Mouse (Mus musculus): ENCODE results near the gene Pygl. TPM values are rescaled to one million over a fixed set of nuclear protein-coding genes. Genes with fewer than 3 reads are reported as not detected.
"Not testable (repeated sequence)": the region's sequence is repeated elsewhere in the genome, so short reads cannot be mapped to it uniquely, and the experiment has no call there.

Gene Pygl
- total RNA-seq, 2 experiments from 2014 or later, result 3.1 to 4.7 TPM

DNA sequence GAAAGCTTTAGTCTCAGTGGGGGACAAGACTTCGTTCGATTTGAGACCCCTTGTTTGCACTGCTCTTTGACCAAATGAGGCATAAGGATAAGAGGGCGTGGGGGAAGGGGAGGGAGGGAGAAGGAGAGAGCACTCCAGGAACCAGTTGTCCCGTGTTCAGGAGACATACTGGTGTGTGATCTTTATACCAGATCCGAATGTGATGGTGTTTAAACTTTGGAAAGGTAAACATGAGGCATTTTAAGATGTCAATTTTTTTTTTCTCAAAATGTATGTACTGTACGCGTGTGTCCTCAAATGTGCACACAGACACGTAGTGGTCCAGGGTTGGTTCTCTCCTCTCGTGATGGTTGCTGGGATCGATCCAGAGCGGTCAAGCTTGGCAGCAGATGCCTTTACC, 3.1 kb downstream of the Pygl start:
- intact Hi-C loops (cut with DNase I), result no loop called here
- DNase-seq, result no peak

DNA sequence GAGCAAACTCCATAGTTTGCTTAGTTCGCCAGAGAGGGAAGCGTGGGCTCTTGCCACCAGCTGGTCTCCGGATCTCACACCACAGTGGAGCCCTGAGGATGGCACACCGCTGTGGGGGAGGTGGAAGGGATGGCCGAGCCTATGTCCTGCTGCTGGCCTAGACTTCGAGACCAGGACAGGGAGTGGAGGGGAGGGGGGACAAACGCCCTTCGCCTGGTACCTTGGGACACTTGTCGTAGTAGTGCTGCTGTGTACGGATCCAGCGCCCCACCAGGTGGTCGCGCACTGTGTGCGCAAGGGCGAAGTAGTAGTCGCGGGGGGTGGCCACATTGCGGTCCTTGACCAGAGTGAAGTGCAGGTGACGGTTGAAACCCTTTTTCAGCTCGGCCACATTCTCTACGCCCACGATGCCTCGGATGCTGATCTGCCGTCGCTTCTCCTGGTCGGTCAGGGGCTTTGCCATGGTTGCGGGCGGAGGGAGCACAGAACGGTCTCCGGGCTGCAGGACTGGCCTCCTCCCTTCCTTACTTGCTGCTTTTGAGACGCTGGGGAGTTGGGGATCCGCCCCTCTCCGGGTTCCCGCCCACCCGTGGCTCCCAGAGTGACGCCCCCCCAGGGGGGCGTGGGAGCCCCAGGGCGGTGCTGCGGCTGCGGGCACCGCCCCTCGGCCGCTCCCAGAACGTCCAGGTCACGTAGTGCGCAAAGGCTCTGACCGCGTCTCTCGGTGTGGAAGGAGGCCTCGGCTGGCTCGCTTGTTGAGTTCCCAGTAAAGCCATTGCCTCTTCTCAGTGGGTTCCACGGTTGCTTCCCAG, 4.0 kb downstream of the Pygl start:
- DNase-seq, result peak; percentile 11
- intact Hi-C loops (cut with DNase I), result no loop called here

DNA sequence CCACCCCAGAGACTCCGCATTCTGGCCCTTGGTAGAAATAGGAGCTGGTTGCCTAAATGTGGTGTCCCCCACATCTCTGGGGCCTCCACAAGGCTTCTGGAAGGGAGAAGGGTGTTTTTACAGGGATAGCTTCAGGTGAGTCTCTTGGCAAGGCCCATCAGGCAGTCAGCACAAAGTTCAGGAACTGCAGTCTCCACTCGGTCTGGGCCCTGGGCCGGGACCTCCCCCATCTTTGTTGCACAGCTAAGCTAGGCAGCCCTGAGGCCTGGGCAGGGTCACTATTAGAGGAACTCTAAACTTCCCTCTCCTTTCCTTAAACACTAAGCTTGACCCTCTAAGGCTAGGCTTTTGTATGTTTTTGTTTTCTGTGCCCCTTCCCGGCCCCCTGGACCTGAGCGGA, 4.6 kb downstream of the Pygl start:
- no peak for DNase-seq
- intact Hi-C loops (cut with DNase I), result no loop called here

DNA sequence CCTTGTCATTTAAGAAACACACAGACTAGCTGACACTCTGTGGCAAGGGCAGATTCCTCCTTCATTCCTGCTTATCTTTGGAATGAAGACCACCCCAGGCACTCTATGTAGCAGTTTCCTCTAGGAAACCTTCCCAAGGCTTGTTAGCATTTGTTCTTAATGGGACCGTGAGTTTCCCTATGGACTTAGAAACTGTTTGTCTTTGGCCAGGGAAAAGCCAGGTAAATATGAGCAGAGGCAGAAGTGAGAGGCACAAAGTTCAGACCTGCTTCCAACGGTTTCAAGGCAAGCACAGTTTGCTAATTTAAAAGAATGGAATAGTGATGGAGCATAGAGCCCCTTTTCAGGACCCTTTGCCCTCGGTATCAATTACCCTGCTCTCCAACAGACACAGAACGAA, 8.0 kb downstream of the Pygl start:
- DNase-seq, result no peak
- intact Hi-C loops (cut with DNase I), result no loop called here

DNA sequence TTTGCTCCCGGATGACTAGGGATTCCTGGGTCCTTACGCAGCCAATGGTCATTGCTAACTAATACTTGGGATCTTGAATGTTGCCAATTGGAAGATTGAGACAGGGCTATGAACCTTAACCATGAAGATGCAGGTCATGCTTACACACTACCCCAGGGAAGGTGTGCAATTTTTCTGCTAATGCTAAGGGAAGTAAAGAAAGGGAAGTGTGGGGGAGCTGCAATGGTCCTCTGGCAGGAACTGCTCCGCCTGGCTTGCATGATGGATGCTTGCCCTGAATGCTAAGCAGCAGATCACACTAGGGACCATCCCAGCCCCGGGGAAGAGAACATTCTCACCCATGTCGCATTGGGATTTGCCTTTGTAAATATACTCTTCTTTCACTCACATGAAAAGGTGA, 9.9 kb downstream of the Pygl start:
- no peak for DNase-seq
- intact Hi-C loops (cut with DNase I), result no loop called here

DNA sequence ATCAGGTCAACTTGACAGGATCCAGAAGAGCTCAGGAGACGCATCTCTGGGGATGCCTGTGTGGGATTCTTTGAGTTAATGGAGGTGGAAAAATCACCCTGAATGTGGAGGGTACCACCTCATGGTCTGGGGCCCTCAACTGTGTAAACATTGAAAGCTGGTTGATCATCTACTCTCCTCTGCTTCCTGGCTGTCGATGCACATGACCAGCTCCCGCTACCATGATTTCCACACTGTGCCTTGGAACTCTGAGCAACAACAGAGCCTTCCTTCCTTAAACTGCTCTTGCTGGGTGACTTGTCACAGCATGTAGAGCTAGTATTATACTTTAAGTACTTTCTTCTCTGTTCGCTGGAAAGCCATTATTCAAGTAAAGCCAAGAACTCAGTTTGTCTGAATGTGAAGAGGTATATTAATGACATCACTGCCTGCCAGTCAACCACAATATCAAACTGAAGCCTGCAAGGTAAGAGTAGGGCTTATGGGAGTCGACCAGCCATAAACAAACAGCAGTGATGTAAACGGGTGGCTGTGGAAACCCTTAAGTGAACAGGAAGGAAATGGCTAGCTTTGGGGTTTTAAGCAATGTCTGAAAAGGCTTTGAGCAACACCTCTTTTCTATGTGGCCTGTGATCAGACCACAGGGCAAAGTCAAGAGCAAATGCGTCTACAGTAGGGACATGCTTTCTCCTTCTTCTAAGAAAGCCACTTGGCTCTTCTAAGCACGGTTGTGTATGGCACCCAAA, 12.3 kb downstream of the Pygl start:
- intact Hi-C loops (cut with DNase I), result no loop called here
- no peak for DNase-seq

DNA sequence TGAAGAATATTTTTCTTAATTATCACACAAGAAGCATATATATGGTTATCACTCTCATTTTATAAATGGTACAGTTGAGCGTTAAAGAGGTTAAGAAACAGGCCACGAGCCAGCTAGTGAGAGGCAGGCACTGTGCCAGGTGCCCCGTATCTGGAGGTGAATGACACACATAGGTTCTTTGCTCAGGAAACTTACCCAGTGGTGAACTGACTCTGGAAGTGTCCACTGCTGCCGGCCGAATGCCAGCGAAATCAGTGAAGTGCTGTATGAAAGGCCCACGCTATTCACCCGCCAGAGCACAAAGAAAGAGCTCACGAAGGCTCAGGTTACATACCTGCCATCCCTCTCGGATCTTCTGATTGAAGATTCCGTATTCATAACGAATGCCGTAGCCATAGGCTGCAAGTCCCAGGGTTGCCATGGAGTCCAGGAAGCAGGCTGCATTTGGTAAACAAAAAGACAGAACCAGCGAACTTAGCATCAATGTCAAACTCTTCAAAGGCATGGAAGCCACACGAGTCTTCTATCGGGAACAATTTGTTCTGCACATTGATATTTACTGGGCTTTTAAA, 15.0 kb downstream of the Pygl start:
- peak; percentile 23 for DNase-seq
- intact Hi-C loops (cut with DNase I), result no loop called here

DNA sequence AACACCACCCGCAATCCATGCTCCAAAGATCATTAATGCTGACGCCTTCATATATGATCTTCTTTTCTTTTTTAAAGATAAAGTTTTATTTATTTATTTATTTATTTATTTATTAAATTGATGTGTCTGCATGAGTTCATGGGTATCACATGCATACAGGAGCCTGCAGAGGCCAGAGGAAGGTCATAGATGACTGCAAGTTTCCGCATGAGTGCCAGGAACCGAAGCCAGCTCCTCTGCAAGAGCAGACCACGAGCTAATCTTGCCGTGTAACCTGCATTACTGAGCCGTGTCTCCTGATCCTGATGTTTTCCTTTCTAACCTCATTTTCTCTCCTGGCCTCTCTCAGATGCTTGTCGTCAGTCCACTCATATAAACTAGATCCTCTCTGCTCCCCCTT, 17.0 kb downstream of the Pygl start:
- intact Hi-C loops (cut with DNase I), result no loop called here

DNA sequence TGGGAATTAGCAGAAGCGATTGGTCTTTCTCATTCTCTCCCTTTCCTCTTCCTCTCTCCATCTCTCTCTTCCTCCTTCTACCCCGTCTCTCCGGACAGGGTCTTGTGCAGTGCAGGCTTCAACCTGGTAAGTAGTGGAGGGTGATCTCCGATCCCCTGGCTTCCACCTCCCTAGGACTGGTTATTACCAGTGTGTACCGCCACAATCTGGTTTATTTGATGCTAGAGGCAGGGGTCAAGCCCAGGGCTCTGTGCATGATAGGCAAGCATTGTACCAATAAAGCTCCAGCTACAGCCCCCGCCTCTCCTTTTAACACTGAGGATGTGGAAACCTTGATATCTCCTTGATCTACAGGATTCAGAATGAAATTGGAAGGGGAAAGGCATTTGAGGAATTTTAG, 17.7 kb downstream of the Pygl start:
- DNase-seq, result no peak
- intact Hi-C loops (cut with DNase I), result no loop called here

More for the DNA sequence above, 17.0 kb downstream of the Pygl start:
- no peak for DNase-seq

DNA sequence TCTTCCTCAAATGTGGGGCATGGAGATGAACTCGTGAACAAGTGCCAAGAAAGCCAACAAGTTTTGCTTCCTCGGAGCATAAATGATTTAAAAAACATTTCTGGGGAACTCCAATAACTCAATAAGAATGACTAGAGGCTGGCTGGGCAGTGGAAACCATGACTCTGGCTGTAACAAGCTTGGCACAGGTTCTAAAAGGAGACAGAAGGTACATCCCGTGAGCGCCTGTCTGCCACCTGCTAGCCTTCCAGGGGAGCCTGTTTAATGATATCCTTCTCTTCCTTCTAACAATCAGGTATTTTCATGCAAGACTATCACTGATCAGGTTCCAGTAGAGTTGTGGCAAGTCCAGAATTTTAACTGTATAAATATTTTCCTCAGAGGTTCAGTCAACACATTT, 18.8 kb downstream of the Pygl start:
- no peak for DNase-seq
- intact Hi-C loops (cut with DNase I), result no loop called here

DNA sequence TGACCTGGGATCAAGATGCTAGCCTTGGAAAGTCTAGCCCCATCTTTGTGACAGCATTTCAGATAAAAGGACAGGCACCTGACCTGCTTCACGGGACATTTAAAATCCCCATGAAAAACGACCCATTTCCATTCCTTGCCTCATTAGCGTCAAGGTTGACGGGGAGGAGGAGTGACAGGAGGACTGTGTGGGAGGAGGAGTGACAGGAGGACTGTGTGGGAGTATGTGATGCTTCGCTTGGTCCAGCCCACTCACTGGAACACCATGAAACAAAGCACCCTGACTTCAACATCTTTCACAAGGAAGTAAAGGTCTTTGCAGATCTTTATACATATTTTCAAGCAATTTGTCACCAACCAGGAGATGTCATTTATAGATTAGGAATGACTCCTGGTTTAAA, 23.1 kb downstream of the Pygl start:
- DNase-seq, result no peak
- intact Hi-C loops (cut with DNase I), result no loop called here

DNA sequence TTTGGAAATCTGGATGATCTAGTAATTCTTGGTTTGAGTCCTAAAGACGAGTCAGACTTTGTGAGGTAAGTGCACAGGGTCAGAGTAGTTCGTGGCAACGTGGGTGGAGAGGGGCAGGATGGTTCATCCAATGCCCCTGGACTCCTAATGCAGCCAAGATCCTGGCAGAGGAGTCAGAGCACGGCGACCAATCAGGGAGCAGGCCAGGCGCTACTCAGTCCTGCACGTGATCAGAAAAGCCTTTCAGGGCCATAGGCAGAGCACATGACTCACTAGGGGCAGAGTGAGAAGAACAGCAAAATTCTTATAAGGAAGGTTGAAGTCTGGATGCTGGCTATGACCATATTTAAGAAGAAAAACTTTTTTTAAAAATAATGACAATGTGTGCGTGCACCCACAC, 26.9 kb downstream of the Pygl start:
- DNase-seq, result no peak
- intact Hi-C loops (cut with DNase I), result no loop called here

DNA sequence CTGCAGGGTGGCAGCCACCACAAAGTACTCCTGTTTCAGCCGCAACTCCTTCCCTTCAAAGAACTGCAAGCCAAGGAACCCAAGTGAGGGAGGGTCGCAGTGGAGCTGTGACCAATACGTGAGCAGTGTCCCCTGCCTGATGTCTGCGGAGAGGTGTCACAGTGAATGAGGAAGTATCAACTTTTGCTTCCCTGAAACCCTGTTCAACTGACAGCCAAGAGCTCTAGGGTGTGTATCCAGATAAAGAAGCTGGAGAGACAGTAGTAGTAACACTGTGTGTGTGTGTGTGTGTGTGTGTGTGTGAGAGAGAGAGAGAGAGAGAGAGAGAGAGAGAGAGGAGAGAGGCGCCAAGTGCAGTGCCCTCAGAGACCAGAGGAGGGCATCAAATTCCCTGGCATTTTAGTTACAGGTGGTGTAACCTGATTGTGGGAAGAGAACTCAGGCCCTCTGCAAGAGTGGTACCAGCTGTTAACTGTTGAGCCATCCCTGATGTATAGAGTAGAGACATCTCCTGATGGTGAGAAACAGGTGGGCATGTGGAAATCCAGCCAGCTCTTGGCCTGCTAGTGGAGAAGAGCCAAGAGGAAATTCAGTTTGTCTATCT, 29.3 kb downstream of the Pygl start:
- DNase-seq, result no peak
- intact Hi-C loops (cut with DNase I), result no loop called here

DNA sequence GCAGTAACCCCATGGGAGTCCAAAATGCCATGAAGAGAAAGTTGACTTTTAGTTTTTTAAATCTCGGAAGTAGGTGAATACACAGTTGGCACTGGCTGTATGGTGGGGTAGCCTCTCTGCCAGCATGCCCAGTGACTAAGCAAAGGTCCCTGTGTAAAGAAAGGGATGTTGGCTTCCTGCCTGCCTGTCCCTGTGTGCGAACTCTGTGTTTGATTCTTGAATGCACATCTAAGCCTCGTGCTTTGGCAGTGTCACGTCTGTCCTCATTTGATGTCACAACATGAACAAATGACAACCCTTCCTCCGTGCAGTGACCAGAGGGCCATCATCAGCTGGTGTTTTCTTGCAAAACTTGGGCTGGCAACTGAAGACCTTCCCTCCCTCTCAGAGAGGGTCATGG, 34.9 kb downstream of the Pygl start:
- intact Hi-C loops (cut with DNase I), result no loop called here
- DNase-seq, result no peak

DNA sequence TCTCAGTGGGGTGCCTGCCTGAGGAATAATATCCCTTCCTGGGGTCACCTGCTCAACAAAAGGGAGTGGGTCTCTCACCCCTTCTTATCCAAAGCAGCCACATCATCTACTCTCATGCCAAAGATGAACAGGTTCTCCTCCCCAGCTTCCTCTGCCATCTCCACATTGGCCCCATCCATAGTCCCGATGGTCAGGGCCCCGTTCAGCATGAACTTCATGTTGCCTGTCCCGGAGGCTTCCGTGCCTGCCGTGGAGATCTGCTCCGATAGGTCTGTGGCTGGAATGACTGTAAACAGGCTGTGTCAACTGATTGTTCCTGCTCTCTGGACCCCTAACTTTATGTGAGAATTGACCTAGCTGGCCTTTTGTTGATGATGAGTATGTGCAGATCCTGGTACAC, 35.9 kb downstream of the Pygl start:
- intact Hi-C loops (cut with DNase I), result no loop called here
- DNase-seq, result no peak

DNA sequence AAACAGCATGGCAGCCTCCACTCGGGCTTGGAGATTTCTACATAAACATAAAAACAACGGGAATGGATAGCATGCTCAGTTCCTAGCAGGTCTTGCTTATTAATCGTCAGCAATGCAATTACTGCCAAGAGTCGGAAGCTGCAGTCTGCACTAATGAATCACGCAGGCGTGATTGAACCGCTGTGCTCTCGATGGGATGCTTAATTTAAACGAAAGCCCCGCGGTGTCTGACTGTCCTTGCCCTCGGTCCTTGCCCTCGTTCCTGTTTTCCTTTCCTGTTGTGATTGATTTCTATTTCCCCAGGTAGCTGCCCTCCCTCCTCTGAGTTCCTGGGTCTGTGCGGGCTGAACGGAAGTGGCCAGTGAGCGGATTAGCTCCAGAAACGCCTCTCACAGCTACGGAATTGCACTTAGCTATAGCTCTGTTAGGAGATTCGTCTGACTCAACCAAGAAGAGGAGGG, 39.0 kb downstream of the Pygl start:
- peak; percentile 41 for DNase-seq
- intact Hi-C loops (cut with DNase I), result no loop called here

DNA sequence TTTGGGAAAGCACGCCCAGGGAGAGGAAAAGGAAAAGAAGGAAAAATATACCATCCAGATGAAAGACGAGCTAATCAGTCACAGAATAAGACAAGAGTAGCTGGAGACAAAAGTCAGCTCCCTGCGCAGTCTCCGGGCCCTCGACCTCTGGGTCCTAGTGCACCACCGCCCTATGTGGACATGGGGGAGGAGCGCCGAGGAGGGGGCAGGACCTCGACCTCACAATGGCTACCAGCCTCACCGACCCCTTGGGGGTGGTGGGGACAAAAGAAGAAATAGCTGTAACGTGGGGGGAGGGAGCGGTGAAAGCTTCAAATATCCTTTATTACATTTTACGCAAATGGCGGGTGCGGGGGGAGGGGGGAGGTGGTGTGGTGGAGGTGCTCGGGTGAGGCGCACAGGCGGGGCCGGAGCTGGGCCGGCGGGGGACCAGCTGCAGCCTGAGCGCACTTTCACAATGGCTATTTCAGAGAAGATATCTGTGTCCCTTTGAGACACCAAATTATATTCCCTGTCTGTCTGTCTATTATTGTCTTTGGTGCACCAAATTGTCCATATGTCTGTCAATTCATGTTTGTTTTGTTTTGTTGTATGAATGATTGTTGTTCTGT, 47.0 kb downstream of the Pygl start:
- DNase-seq, result peak; percentile 10
- intact Hi-C loops (cut with DNase I), result no loop called here

DNA sequence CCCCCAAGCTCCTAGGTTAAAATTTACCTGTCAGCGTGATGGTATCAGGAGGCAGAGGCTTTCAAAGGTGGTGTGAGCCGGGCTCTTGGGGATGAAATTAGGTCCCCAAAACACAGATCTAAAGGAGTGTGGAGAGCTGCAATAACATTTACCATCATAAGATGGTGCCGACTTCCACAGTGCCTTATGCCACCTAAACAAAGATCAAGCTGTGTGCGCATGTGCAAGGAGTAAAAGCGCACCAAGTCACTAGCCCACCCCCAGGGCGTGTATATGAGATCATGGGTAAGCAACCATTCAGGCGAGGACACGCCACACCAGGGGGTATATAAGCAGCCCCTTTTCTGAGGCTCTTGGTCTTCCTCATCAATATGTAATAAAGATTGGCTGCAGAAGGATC, 47.8 kb downstream of the Pygl start:
- intact Hi-C loops (cut with DNase I); DNase-seq: not testable (repeated sequence)

DNA sequence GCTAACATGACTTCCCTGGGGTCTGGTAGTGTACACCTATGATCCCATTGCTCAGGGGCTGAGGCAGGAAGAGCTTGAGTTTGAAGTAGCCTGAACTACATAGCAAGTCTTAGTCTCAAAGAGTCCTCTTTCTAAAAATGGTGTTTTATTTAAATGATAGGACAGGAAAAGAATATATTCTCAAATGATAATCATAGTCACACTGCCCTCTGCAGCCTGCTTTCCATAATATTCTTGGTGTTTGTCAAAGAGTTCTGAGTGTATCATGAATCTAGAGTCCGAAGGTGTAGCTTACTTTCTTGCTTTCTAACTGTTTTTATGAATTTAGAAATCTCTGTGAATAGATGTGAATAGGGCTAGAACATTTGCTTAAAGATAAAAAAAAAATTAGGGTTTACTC, 61.3 kb downstream of the Pygl start:
- no peak for DNase-seq
- intact Hi-C loops (cut with DNase I), result no loop called here

DNA sequence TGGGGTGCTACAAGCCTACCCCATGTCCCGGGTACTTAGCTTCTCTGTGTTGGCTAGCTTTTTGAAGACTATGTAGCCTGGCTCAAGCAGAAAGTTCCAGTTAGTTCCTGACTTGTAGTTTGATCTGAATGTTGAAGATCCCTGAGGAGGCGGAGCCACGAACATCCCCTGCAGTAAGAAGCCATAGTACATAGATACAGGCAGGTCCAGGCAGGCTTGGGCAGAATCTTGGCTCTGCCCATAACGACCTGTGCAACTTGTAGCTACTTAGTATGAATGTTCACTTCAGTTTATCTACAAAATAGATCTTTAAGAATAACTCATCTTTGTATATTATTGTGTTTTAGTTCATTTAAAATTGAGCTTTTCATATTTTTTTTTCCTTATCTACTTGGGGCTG, 63.3 kb downstream of the Pygl start:
- no peak for DNase-seq
- intact Hi-C loops (cut with DNase I), result no loop called here

DNA sequence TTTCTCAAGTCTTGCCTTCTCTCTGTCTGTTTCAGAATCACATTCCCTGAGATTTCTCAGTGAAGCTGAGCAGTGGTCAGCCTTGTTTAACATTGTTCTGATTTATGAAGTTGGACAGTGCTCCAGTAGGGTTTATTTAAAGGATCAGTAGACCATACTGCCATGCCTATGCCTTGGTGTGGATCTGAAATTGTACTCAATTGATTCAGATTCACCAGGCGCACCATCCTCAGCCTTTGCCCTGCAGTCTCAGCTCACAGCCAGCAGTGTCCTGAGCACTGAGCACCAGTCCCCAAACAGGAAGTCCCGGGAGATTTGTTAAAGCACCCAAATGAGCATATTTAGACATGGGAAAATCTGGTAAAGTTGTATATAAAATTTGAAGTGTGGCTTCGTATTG, 66.5 kb downstream of the Pygl start:
- intact Hi-C loops (cut with DNase I), result no loop called here
- DNase-seq, result no peak
